Mouse (Mus musculus) midbrain, embryonic 16.5 days (tissue): ENCODE measurements around the gene Zfp277. TPM values are rescaled to one million over a fixed set of nuclear protein-coding genes. Genes with fewer than 3 reads are reported as not detected.

Experiments used
- ATAC-seq: fragments of 200-750 bp; cut with Nextera tagmentation; 2 replicates; pipeline ENCODE4 v1.8.0; 2017; ENCODE audit warnings: moderate TSS enrichment
- H3K27ac ChIP-seq: fragments of 300-500 bp; sonication (generic); 2 replicates; pipeline ENCODE4 v1.5.1; 2014; ENCODE audit warnings: mild to moderate bottlenecking, low read length, mixed read lengths
- H3K27me3 ChIP-seq: fragments of 300-500 bp; sonication (generic); 2 replicates; pipeline ENCODE4 v1.6.1; 2014; ENCODE audit warnings: low read depth, low read length, mixed read lengths; ENCODE audit not compliant: control insufficient read depth, insufficient read depth
- H3K36me3 ChIP-seq: fragments of 300-500 bp; sonication (generic); 2 replicates; pipeline ENCODE4 v1.6.1; 2014; ENCODE audit warnings: mild to moderate bottlenecking, low read length, moderate library complexity, mixed read lengths; ENCODE audit not compliant: control insufficient read depth, insufficient read depth
- H3K4me1 ChIP-seq: fragments of 300-500 bp; sonication (generic); 2 replicates; pipeline ENCODE4 v1.6.1; 2014; ENCODE audit warnings: mild to moderate bottlenecking, low read length, mixed read lengths; ENCODE audit not compliant: control insufficient read depth, insufficient read depth
- H3K4me2 ChIP-seq: fragments of 300-500 bp; sonication (generic); 2 replicates; pipeline ENCODE4 v1.6.1; 2014; ENCODE audit warnings: mild to moderate bottlenecking, low read length, mixed read lengths
- H3K4me3 ChIP-seq: fragments of 300-500 bp; sonication (generic); 2 replicates; pipeline ENCODE4 v1.5.1; 2014; ENCODE audit warnings: low read depth, mild to moderate bottlenecking, low read length, moderate library complexity, mixed read lengths
- H3K9ac ChIP-seq: fragments of 300-500 bp; sonication (generic); 2 replicates; pipeline ENCODE4 v1.6.1; 2014; ENCODE audit warnings: low read depth, low read length, mixed read lengths
- H3K9me3 ChIP-seq: fragments of 300-500 bp; sonication (generic); replicated peaks from 2 replicates; pipeline ENCODE4 v1.6.1; 2014; ENCODE audit warnings: mild to moderate bottlenecking, low read length, mixed read lengths; ENCODE audit not compliant: control insufficient read depth, poor library complexity, severe bottlenecking
- WGBS: fragments of 180-500 bp; shearing (Covaris S2); extraction: QIAGEN DNeasy Blood & Tissue Kit; methylation state at CpG from one replicate; pipeline ENCODE4 v1.1.7; 2014; 5-methylcytosine and 5-hydroxymethylcytosine counted together
- polyA plus RNA-seq: library from polyadenylated mRNA; unstranded; fragments of >200 nt; fragmentation: Nextera tagmentation; extraction: Ambion mirVana; gene quantifications from 2 replicates; pipeline ENCODE4 v1.2.1, GENCODE M21; 2015

Zfp277 gene
- polyA plus RNA-seq, 1 experiment from 2014 or later: 30.1 TPM

DNA sequence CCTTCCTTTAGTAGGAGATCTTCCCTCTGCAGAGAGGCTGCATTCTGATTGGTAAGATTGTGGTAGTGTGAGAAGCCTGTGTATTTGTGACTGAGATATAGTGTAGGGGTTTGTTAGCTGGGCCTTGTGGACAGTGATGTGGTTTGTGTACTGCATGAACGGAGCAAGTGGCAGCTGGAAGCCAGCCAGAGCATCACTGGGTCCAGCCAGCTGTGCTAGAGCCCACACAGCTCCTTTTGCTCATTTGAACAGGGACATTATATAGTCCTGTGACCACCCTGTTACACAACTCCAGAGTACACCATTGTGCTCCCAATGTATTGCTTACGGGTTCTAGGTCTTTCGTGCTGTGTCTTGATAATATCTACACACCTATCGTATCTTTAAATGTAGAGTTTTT is 22.5 kb upstream of the Zfp277 start:
- Histone ChIP-seq H3K9me3 (no peaks in the 10 kb centered on the region), H3K27me3 (no peaks in the 10 kb centered on the region), H3K27ac (no peak overlapping the region), H3K4me1 (peaks cover 31% of the 10 kb centered on the region), H3K9ac (no peak overlapping the region), H3K4me3 (no peak overlapping the region), H3K4me2 (no peak overlapping the region), H3K36me3 (no peaks in the 10 kb centered on the region)
- ATAC-seq: no peak
- 87% methylated on average over 4 of the region's 4 CpGs for WGBS

DNA sequence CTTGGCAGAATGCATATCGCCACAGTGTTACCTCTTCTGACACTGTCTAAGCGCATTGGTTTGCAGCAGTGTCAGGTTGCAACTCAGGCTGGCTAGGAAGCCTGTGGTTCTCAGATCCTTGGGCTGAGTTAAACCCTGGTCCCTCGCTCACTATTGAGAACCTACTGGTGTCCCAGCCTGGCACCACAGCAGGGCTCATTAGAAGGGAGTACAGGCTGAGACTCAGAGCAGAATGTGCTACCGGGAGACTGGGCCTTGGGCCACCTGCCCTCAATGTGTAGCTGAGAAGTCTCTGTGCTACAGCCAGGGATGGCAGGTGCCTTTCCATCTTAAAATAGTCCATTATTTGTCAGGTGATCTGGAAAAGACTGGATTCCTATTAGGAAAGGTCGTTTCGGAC is 18.6 kb upstream of the Zfp277 start:
- no peak overlapping the region for H3K4me2 ChIP-seq
- ATAC-seq: 0 out of 2 replicates have a peak, but pooled peaks have one; percentile 27
- no peak overlapping the region for H3K4me3 ChIP-seq
- no peaks in the 10 kb centered on the region for H3K27me3 ChIP-seq
- WGBS: 53% methylated on average over 6 of the region's 6 CpGs
- H3K27ac ChIP-seq: no peak overlapping the region
- peaks cover 22% of the 10 kb centered on the region for H3K4me1 ChIP-seq
- no peaks in the 10 kb centered on the region for H3K36me3 ChIP-seq
- no peak overlapping the region for H3K9ac ChIP-seq
- no peaks in the 10 kb centered on the region for H3K9me3 ChIP-seq

DNA sequence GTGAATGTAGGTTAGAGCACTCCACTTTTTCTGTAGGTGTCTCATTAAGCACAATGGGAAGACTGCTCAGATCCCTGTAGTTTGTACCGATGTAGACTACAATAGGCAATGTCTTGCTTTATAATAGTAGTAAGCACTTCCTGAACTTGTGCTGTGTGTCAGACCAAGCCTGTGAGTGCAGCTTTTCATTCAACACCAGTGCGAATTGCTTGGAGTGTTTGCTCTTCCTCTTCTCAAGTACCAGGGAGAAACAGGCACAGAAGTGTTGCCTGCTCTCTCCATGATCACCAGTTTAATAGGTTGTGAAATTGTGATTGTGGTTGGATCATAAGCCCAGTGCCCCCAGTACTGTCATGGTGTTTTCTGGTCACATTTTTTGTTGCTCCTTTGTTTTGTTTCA is 18.1 kb upstream of the Zfp277 start:
- Histone ChIP-seq H3K4me3 (no peak overlapping the region), H3K4me2 (no peak overlapping the region), H3K9me3 (no peaks in the 10 kb centered on the region), H3K36me3 (no peaks in the 10 kb centered on the region), H3K27me3 (no peaks in the 10 kb centered on the region), H3K4me1 (peaks cover 25% of the 10 kb centered on the region), H3K27ac (no peak overlapping the region), H3K9ac (no peak overlapping the region)
- ATAC-seq: no peak
- WGBS: 64% methylated on average over 2 of the region's 2 CpGs

DNA sequence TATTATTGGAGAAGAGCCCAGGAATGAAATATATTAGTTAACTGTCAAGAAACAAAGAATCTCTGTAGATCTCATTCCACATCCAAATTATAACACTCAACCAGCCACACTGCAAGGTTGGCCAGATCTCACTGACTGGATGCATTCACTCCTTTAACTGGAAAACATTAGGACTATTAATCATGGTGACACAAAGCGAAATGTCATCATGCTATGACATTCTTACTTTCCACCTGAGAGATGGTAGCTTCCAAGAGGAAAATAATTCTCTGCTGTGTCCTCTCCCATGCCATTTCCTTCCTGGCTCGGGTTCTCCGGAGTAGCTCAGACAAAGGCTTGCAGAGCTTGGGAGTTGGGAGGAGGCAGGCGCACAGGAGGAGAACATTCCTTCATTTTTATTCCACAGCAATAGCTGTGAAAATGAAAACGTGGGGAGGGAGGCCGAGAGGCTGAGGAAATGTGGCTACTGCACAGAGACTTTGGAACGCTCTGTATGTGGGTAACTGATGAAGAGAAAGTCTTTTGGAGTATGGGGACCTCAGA is 17.1 kb upstream of the Zfp277 start:
- no peak for ATAC-seq
- peaks cover 26% of the 10 kb centered on the region for H3K4me1 ChIP-seq
- H3K9me3 ChIP-seq: no peaks in the 10 kb centered on the region
- no peaks in the 10 kb centered on the region for H3K36me3 ChIP-seq
- peak overlapping the region; percentile 45; the same call in 1 of the 2 replicates for H3K27ac ChIP-seq
- H3K9ac ChIP-seq: no peak overlapping the region
- no peak overlapping the region for H3K4me3 ChIP-seq
- WGBS: 26% methylated on average over 7 of the region's 7 CpGs
- no peaks in the 10 kb centered on the region for H3K27me3 ChIP-seq
- H3K4me2 ChIP-seq: no peak overlapping the region

DNA sequence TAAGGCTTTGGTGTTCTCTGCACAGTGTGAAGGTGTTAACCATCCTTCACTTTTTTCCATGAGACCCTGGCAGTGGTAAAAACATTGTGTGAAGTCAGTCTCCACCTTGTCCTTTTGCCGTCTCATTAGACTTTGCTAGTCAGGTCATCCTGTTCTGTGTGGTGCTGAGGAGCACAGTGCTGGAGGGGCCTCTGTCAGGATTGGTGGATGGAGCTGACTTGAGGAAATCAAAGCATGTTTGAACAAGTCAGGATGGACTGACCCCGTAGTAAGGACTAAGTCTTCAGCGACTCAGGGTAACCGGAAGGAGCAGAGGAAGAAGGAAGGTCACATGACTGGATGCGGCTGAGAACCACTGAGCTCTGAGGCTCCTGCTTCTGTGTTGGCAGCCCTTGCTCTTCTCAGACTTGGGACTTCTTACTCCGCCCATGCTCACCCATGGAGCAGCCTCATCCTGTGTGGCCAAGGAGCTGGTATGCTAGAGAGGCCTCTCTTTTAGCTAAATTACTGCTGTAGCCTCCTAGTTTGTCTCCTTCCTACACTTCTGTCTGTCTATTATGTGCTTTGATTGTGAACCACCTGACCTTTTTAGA is 14.1 kb upstream of the Zfp277 start:
- no peak overlapping the region for H3K9ac ChIP-seq
- no peaks in the 10 kb centered on the region for H3K36me3 ChIP-seq
- 87% methylated on average over 6 of the region's 6 CpGs for WGBS
- H3K27me3 ChIP-seq: no peaks in the 10 kb centered on the region
- no peak overlapping the region for H3K4me3 ChIP-seq
- no peak overlapping the region for H3K4me2 ChIP-seq
- H3K27ac ChIP-seq: no peak overlapping the region
- H3K4me1 ChIP-seq: peaks cover 23% of the 10 kb centered on the region
- ATAC-seq: no peak
- H3K9me3 ChIP-seq: no peaks in the 10 kb centered on the region

DNA sequence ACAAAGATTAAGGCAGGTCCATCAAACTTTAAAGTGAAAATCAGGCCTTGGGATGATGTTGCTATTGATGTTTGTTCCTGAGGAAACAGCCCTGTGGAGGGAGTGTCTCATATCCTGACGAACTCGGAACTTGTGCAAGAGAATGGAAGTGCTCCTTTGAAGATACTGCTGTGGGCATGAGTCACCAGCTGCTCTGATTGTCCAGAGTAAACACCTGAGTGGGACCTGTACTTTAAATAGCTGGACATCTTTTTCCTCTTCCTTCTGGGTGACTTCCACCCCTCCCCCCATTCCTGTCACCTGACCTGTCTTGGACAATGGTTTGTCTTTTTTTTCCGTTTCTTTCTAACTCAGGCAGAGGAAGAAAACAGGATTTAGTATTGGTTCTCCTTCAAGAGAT is 13.3 kb upstream of the Zfp277 start:
- H3K36me3 ChIP-seq: no peaks in the 10 kb centered on the region
- H3K4me1 ChIP-seq: peaks cover 17% of the 10 kb centered on the region
- no peak overlapping the region for H3K4me2 ChIP-seq
- H3K27ac ChIP-seq: no peak overlapping the region
- WGBS: 65% methylated on average over 3 of the region's 3 CpGs
- no peaks in the 10 kb centered on the region for H3K9me3 ChIP-seq
- no peaks in the 10 kb centered on the region for H3K27me3 ChIP-seq
- no peak for ATAC-seq
- no peak overlapping the region for H3K9ac ChIP-seq
- H3K4me3 ChIP-seq: no peak overlapping the region

DNA sequence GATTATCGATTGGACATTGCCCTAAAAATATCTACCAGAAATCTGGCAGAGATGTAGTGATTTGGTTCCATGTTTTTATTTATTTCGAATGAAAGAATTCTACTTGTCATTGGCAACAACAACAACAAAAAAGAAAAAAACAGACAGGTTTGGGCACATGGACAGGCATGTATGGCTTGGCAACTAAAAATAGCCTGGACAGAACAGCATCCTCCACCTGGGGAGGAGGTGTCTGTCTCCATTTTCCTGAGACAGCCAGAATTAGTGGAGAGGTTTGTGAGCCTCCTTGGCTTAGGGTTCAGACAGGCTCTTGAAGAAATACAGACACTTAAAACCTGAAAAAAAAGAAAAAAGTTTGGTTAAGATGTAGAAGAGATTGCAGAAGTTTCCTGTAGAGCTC is 10.8 kb upstream of the Zfp277 start:
- H3K27ac ChIP-seq: no peak overlapping the region
- no peak overlapping the region for H3K4me2 ChIP-seq
- no peak overlapping the region for H3K4me3 ChIP-seq
- no peaks in the 10 kb centered on the region for H3K36me3 ChIP-seq
- ATAC-seq: no peak
- WGBS: 93% methylated on average over 2 of the region's 2 CpGs
- peaks cover 6% of the 10 kb centered on the region; the same call in 1 of the 2 replicates for H3K4me1 ChIP-seq
- no peaks in the 10 kb centered on the region for H3K9me3 ChIP-seq
- H3K9ac ChIP-seq: no peak overlapping the region
- no peaks in the 10 kb centered on the region for H3K27me3 ChIP-seq

DNA sequence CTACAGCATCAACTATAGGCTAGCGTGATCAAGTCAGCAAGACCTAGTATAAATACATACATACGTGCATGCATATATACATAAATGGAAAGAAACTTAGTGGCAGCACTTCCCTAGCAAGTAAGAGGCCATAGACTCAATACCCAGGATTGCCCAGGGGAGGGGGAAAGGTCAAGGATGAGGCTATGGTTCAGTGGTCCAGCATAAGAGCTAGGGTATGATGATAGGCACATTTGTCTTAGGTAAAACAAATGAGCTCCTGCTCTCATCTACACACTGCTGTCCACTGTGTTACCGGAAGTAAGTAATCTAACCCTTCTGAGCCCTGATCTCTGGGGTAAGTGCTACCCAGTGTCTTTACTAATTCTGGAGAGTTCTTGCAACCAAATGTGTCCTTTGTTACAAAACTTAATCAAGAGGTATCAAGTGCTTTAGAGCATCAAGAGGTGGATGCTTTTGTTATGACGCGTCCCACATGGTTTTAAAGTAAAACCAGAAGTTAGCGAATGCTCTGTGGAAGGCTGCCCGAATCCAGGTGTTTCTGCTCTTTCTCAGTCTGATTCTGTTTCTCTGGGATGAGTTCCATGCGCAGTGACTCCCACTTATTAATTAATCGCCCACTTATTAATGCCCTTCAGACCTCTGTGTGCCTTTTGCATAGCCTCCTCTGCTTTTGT is 3.6 kb upstream of the Zfp277 start:
- Histone ChIP-seq H3K27me3 (no peaks in the 10 kb centered on the region), H3K4me1 (peaks cover 18% of the 10 kb centered on the region), H3K27ac (no peak overlapping the region), H3K4me3 (no peak overlapping the region), H3K9ac (no peak overlapping the region), H3K4me2 (no peak overlapping the region), H3K9me3 (no peaks in the 10 kb centered on the region), H3K36me3 (no peaks in the 10 kb centered on the region)
- ATAC-seq: no peak
- 75% methylated on average over 9 of the region's 9 CpGs for WGBS

DNA sequence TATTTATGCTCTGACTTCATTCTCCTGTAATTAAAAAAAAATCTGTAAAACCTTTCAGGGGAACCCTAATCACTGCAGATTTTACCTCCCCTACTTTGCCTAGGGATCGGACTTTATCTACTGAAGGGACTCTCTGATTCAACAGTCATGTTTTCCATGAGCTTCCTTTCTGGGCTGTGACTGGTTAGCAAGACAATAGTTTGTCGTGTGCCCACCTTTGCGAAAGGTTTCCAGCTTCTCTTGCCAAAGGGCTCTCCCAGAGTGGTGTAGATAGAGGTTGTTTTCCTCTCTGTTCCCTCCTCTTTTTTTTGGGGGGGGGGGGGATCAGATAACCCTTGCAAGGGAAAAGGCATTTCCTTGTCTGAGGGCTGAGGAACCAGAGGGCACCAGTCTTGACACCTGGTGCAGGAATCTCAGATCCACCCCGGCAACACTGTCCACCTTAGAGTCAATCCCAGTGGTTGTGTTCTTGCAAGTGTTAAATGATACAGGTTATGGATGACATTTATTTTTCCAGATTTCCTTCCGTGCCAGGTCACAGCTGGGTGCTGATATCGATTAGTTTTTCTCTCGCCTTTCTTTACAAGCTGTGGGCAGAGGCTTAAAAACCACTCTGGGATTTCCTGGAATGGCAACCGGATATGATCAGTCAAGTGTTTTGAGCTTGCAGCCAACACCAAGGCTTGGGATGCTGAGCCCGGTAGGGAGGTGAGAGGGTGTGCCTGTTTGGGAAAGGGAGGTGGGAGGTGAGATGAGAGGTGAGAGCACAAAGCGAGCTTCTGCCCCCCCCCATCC is 2.1 kb upstream of the Zfp277 start:
- Histone ChIP-seq H3K9ac (peak overlapping the region; percentile 90), H3K4me3 (peak overlapping the region; percentile 85), H3K27ac (peak overlapping the region; percentile 93), H3K4me1 (peaks cover 18% of the 10 kb centered on the region), H3K4me2 (peak overlapping the region; percentile 76), H3K9me3 (no peaks in the 10 kb centered on the region), H3K36me3 (no peaks in the 10 kb centered on the region), H3K27me3 (no peaks in the 10 kb centered on the region)
- ATAC-seq: no peak
- 14% methylated on average over 10 of the region's 10 CpGs for WGBS
